In genomic region chr15:101181106-101181466, GRCm38 (mm10) we compare ENCODE assay signal across 10 mouse cellular contexts. TPM values are rescaled to one million over a fixed set of nuclear protein-coding genes. Genes with fewer than 3 reads are reported as not detected.
A peak's percentile ranks its signal among the peaks of the same experiment; 100 is the strongest.
DNase-seq lines count a peak whose midpoint lies in the region; ATAC-seq and TF ChIP-seq lines count a peak whose summit lies in the region.
"Had no signal": no experiment of that assay in that cellular context is flagged by ENCODE, and none has a peak within 500 bp of the region (broad histone marks: within the 10 kb centered on the region; RNA-seq: fewer than 3 reads in every experiment).

No protein-coding gene starts in this region.

- H3K36me3 ChIP-seq in hindbrain, embryonic 11.5 days (ENCODE audit: control insufficient read depth, insufficient read depth, low read length): no peaks in the 10 kb centered on the region
- no peaks in the 10 kb centered on the region for H3K36me3 ChIP-seq in hindbrain, postnatal 0 days (ENCODE audit: insufficient read depth, low read length)
- no peaks in the 10 kb centered on the region for H3K36me3 ChIP-seq in neural tube, embryonic 11.5 days (ENCODE audit: control insufficient read depth, insufficient read depth, low read length)
- H3K36me3 ChIP-seq in intestine, embryonic 15.5 days: peaks cover 4% of the 10 kb centered on the region; the same call in 1 of the 2 replicates
- H3K36me3 ChIP-seq in stomach, postnatal 0 days (ENCODE audit: control insufficient read depth, insufficient read depth, low read length): no peaks in the 10 kb centered on the region

- 30% methylated on average over 5 of the region's 5 CpGs for WGBS in hindbrain, embryonic 11.5 days
- 27% methylated on average over 5 of the region's 5 CpGs for WGBS in hindbrain, postnatal 0 days
- WGBS in neural tube, embryonic 11.5 days: 11% methylated on average over 5 of the region's 5 CpGs
- WGBS in intestine, embryonic 15.5 days: 34% methylated on average over 5 of the region's 5 CpGs
- WGBS in stomach, postnatal 0 days: 36% methylated on average over 5 of the region's 5 CpGs

- DNase-seq in hindbrain, embryonic 11.5 days (ENCODE audit: low spot score): no peak
- no peak for DNase-seq in hindbrain, postnatal 0 days (ENCODE audit: low spot score)
- DNase-seq in neural tube, embryonic 11.5 days (ENCODE audit: low spot score): no peak
- DNase-seq in neural tube, embryonic 10.5 days (ENCODE audit: extremely low spot score, low spot score): no peak
- DNase-seq in stomach, postnatal 0 days (ENCODE audit: low spot score): no peak
- DNase-seq: cerebellum, postnatal 10 days; gastrocnemius, postnatal 36 days; liver, embryonic 13.5 days had no signal

- H3K4me2 ChIP-seq in hindbrain, embryonic 11.5 days (replicated peaks; ENCODE audit: low read depth, low read length): no peak overlapping the region
- no peak overlapping the region for H3K4me2 ChIP-seq in hindbrain, postnatal 0 days (ENCODE audit: low read depth, low read length)
- no peak overlapping the region for H3K4me2 ChIP-seq in neural tube, embryonic 11.5 days (ENCODE audit: low read depth)
- peak overlapping the region; percentile 32 for H3K4me2 ChIP-seq in intestine, embryonic 15.5 days (replicated peaks)
- no peak overlapping the region for H3K4me2 ChIP-seq in stomach, postnatal 0 days (replicated peaks; ENCODE audit: low read depth)
- H3K4me2 ChIP-seq: liver, embryonic 13.5 days had no signal

- no peak for ATAC-seq in hindbrain, embryonic 11.5 days (ENCODE audit: low FRiP score)
- ATAC-seq in hindbrain, postnatal 0 days: no peak
- ATAC-seq in neural tube, embryonic 11.5 days (ENCODE audit: insufficient read depth, low FRiP score, low TSS enrichment): no peak
- peak; percentile 38 for ATAC-seq in intestine, embryonic 15.5 days
- ATAC-seq in stomach, postnatal 0 days (ENCODE audit: low FRiP score, low TSS enrichment): no peak
- ATAC-seq in granulocyte monocyte progenitor cell, adult 5-6 weeks (replicated peaks; ENCODE audit: poor library complexity, severe bottlenecking): no peak

- TF ChIP-seq CTCF in hindbrain, postnatal 0 days (IDR thresholded peaks at IDR 0.05; ENCODE audit: low read depth): no peak
- no peak; the same call in 1 of the 2 replicates for TF ChIP-seq CTCF in stomach, postnatal 0 days (IDR thresholded peaks at IDR 0.05; ENCODE audit: low read depth)

- 0 out of 2 replicates have a peak overlapping the region, but pooled peaks have one; percentile 32 for H3K27ac ChIP-seq in hindbrain, embryonic 11.5 days (ENCODE audit: low read depth, low read length)
- H3K27ac ChIP-seq in hindbrain, postnatal 0 days: no peak overlapping the region
- H3K27ac ChIP-seq in neural tube, embryonic 11.5 days (ENCODE audit: low read depth, low read length): no peak overlapping the region; the same call in 1 of the 2 replicates
- H3K27ac ChIP-seq in intestine, embryonic 15.5 days: peak overlapping the region; percentile 80
- H3K27ac ChIP-seq in stomach, postnatal 0 days (replicated peaks): peak overlapping the region; percentile 65
- H3K27ac ChIP-seq: liver, embryonic 13.5 days had no signal

- TF ChIP-seq EP300 in stomach, postnatal 0 days (optimal IDR thresholded peaks at IDR 0.05): no peak

- no peaks in the 10 kb centered on the region; the same call in 1 of the 2 replicates for H3K4me1 ChIP-seq in hindbrain, embryonic 11.5 days (replicated peaks; ENCODE audit: control insufficient read depth, insufficient read depth, low read length)
- peaks cover 24% of the 10 kb centered on the region for H3K4me1 ChIP-seq in hindbrain, postnatal 0 days (ENCODE audit: insufficient read depth, low read length)
- peaks cover 23% of the 10 kb centered on the region for H3K4me1 ChIP-seq in neural tube, embryonic 11.5 days (ENCODE audit: control insufficient read depth, insufficient read depth, low read length)
- H3K4me1 ChIP-seq in intestine, embryonic 15.5 days (replicated peaks): peaks cover 40% of the 10 kb centered on the region
- peaks cover 13% of the 10 kb centered on the region for H3K4me1 ChIP-seq in stomach, postnatal 0 days (replicated peaks; ENCODE audit: control insufficient read depth, insufficient read depth)

- no peak overlapping the region for H3K4me3 ChIP-seq in hindbrain, embryonic 11.5 days (ENCODE audit: low read depth, low read length)
- H3K4me3 ChIP-seq in hindbrain, postnatal 0 days (ENCODE audit: low read length): no peak overlapping the region
- H3K4me3 ChIP-seq in neural tube, embryonic 11.5 days (ENCODE audit: low read depth, low read length): no peak overlapping the region
- H3K4me3 ChIP-seq in intestine, embryonic 15.5 days (replicated peaks): no peak overlapping the region
- H3K4me3 ChIP-seq in stomach, postnatal 0 days (ENCODE audit: low read depth, low read length): no peak overlapping the region
- H3K4me3 ChIP-seq: liver, embryonic 13.5 days had no signal

- H3K9me3 ChIP-seq in hindbrain, embryonic 11.5 days (ENCODE audit: control insufficient read depth, low read length): no peaks in the 10 kb centered on the region
- H3K9me3 ChIP-seq in hindbrain, postnatal 0 days (ENCODE audit: low read length): no peaks in the 10 kb centered on the region
- H3K9me3 ChIP-seq in neural tube, embryonic 11.5 days (ENCODE audit: control insufficient read depth, low read length): no peaks in the 10 kb centered on the region
- H3K9me3 ChIP-seq in intestine, embryonic 15.5 days: no peaks in the 10 kb centered on the region
- H3K9me3 ChIP-seq in stomach, postnatal 0 days (ENCODE audit: control insufficient read depth, low read length): no peaks in the 10 kb centered on the region

- H3K9ac ChIP-seq in hindbrain, embryonic 11.5 days (ENCODE audit: low read depth, low read length): no peak overlapping the region
- H3K9ac ChIP-seq in hindbrain, postnatal 0 days (replicated peaks; ENCODE audit: low read length): no peak overlapping the region; the same call in 1 of the 2 replicates
- peak overlapping the region; percentile 18; the same call in 1 of the 2 replicates for H3K9ac ChIP-seq in neural tube, embryonic 11.5 days (ENCODE audit: low read length)
- peak overlapping the region; percentile 6; the same call in 1 of the 2 replicates for H3K9ac ChIP-seq in intestine, embryonic 15.5 days
- 0 out of 2 replicates have a peak overlapping the region, but pooled peaks have one; percentile 0 for H3K9ac ChIP-seq in stomach, postnatal 0 days (ENCODE audit: low read length)
- H3K9ac ChIP-seq: liver, embryonic 13.5 days had no signal

- H3K27me3 ChIP-seq in hindbrain, embryonic 11.5 days (ENCODE audit: control insufficient read depth, insufficient read depth, low read length): no peaks in the 10 kb centered on the region
- no peaks in the 10 kb centered on the region for H3K27me3 ChIP-seq in hindbrain, postnatal 0 days (ENCODE audit: insufficient read depth, low read length)
- H3K27me3 ChIP-seq in neural tube, embryonic 11.5 days (ENCODE audit: control insufficient read depth, insufficient read depth, low read length): no peaks in the 10 kb centered on the region
- H3K27me3 ChIP-seq in intestine, embryonic 15.5 days (replicated peaks): no peaks in the 10 kb centered on the region
- H3K27me3 ChIP-seq in stomach, postnatal 0 days (ENCODE audit: control insufficient read depth, insufficient read depth, low read length): no peaks in the 10 kb centered on the region

RNA-seq across cellular contexts. Expression of gene Acvr1b, which starts 7.2 kb away (rescaled TPM):
- polyA plus RNA-seq in hindbrain, embryonic 11.5 days (2014; fragmentation: Nextera tagmentation; extraction: Ambion mirVana): 16.2 and 17.1 TPM in 2 replicates
- total RNA-seq in hindbrain, postnatal 0 days (2014; rRNA removed): 74.5 and 86.2 TPM in 2 replicates
- 14.0 and 14.6 TPM in 2 replicates for polyA plus RNA-seq in hindbrain, postnatal 0 days (2015; fragmentation: Nextera tagmentation; extraction: Ambion mirVana)
- 16.6 and 17.4 TPM in 2 replicates for polyA plus RNA-seq in neural tube, embryonic 11.5 days (2014; fragmentation: Nextera tagmentation; extraction: Ambion mirVana)
- polyA plus RNA-seq in intestine, embryonic 15.5 days (2015; fragmentation: Nextera tagmentation; extraction: Ambion mirVana): 9.1 and 9.3 TPM in 2 replicates
- 6.9 and 8.1 TPM in 2 replicates for polyA plus RNA-seq in stomach, postnatal 0 days (2015; fragmentation: Nextera tagmentation; extraction: Ambion mirVana)
- 6.9 and 8.7 TPM in 2 replicates for total RNA-seq in granulocyte monocyte progenitor cell, adult 5-6 weeks (2014; fragmentation: Nextera tagmentation)
- 6.9 and 9.9 TPM in 2 replicates for total RNA-seq in granulocyte monocyte progenitor cell, adult 5-6 weeks (2017)

RNA-seq across cellular contexts. Expression of gene Grasp, which starts 42.9 kb away (rescaled TPM):
- polyA plus RNA-seq in hindbrain, embryonic 11.5 days (2014; fragmentation: Nextera tagmentation; extraction: Ambion mirVana): 4.5 and 5.0 TPM in 2 replicates
- total RNA-seq in hindbrain, postnatal 0 days (2014; rRNA removed): 6.7 and 8.7 TPM in 2 replicates
- polyA plus RNA-seq in hindbrain, postnatal 0 days (2015; fragmentation: Nextera tagmentation; extraction: Ambion mirVana): 1.5 and 1.6 TPM in 2 replicates
- 6.6 TPM in 2 replicates for polyA plus RNA-seq in neural tube, embryonic 11.5 days (2014; fragmentation: Nextera tagmentation; extraction: Ambion mirVana)
- 3.9 and 4.8 TPM in 2 replicates for polyA plus RNA-seq in intestine, embryonic 15.5 days (2015; fragmentation: Nextera tagmentation; extraction: Ambion mirVana)
- polyA plus RNA-seq in stomach, postnatal 0 days (2015; fragmentation: Nextera tagmentation; extraction: Ambion mirVana): 2.0 TPM in 2 replicates
- 3.2 and 4.1 TPM in 2 replicates for total RNA-seq in granulocyte monocyte progenitor cell, adult 5-6 weeks (2014; fragmentation: Nextera tagmentation)
- total RNA-seq in granulocyte monocyte progenitor cell, adult 5-6 weeks (2017): 0.26 and 1.0 TPM in 2 replicates

RNA-seq across cellular contexts. Expression of gene Acvrl1, which starts 52.8 kb away (rescaled TPM):
- 4.8 and 5.5 TPM in 2 replicates for polyA plus RNA-seq in hindbrain, embryonic 11.5 days (2014; fragmentation: Nextera tagmentation; extraction: Ambion mirVana)
- total RNA-seq in hindbrain, postnatal 0 days (2014; rRNA removed): 16.8 and 21.6 TPM in 2 replicates
- polyA plus RNA-seq in hindbrain, postnatal 0 days (2015; fragmentation: Nextera tagmentation; extraction: Ambion mirVana): 7.0 and 7.3 TPM in 2 replicates
- 5.1 and 5.2 TPM in 2 replicates for polyA plus RNA-seq in neural tube, embryonic 11.5 days (2014; fragmentation: Nextera tagmentation; extraction: Ambion mirVana)
- polyA plus RNA-seq in intestine, embryonic 15.5 days (2015; fragmentation: Nextera tagmentation; extraction: Ambion mirVana): 27.3 and 27.6 TPM in 2 replicates
- polyA plus RNA-seq in stomach, postnatal 0 days (2015; fragmentation: Nextera tagmentation; extraction: Ambion mirVana): 13.5 and 15.2 TPM in 2 replicates
- total RNA-seq in granulocyte monocyte progenitor cell, adult 5-6 weeks (2014; fragmentation: Nextera tagmentation): 0.30 TPM in 1 of 2 replicates, not detected in the other
- total RNA-seq in granulocyte monocyte progenitor cell, adult 5-6 weeks (2017): 0.73 and 2.7 TPM in 2 replicates

Comparison
In these comparisons a context has a peak if more than half of its experiments do, and no peak if none do; other contexts are left out.
1. H3K27ac ChIP-seq: peak in hindbrain, embryonic 11.5 days (single experiment), intestine, embryonic 15.5 days (single experiment) and stomach, postnatal 0 days (single experiment); none in hindbrain, postnatal 0 days (single experiment) and neural tube, embryonic 11.5 days (single experiment).
2. H3K9ac ChIP-seq: peak in neural tube, embryonic 11.5 days (single experiment), intestine, embryonic 15.5 days (single experiment) and stomach, postnatal 0 days (single experiment); none in hindbrain, embryonic 11.5 days (single experiment) and hindbrain, postnatal 0 days (single experiment).